Mouse (Mus musculus): ENCODE results near the gene Vwc2l. TPM values are rescaled to one million over a fixed set of nuclear protein-coding genes. Genes with fewer than 3 reads are reported as not detected.

Vwc2l gene
- 0.15 and 0.16 TPM in 2 replicates for polyA plus RNA-seq (2014; fragmentation: Nextera tagmentation; extraction: Ambion mirVana)

GRCm38 (mm10) chr1:70725655-70726066 is at the start of gene Vwc2l:
Gene Vwc2l (plus strand): TSS chr1:70725715.
- H3K9ac ChIP-seq (ENCODE audit: low read length): no peak within 1 kb of the TSS
- no peaks in the 10 kb centered on the region for H3K36me3 ChIP-seq (ENCODE audit: control insufficient read depth, insufficient read depth, low read length)
- no peaks in the 10 kb centered on the region for H3K4me1 ChIP-seq (replicated peaks; ENCODE audit: control insufficient read depth, insufficient read depth, low read length)
- H3K27ac ChIP-seq (ENCODE audit: low read depth, low read length): no peak within 1 kb of the TSS
- DNase-seq (ENCODE audit: low spot score): peak; percentile 89
- H3K4me3 ChIP-seq (ENCODE audit: low read depth, low read length): no peak within 1 kb of the TSS
- peak; percentile 49; the same call in 1 of the 2 replicates for ATAC-seq (replicated peaks; ENCODE audit: low FRiP score)
- no peaks in the 10 kb centered on the region for H3K27me3 ChIP-seq (ENCODE audit: control insufficient read depth, insufficient read depth, low read length)
- WGBS: 8% methylated on average over 13 of the region's 13 CpGs
- peak within 1 kb of the TSS; percentile 24; the same call in 1 of the 2 replicates for H3K4me2 ChIP-seq (ENCODE audit: low read depth, low read length, severe bottlenecking)
- no peaks in the 10 kb centered on the region for H3K9me3 ChIP-seq (ENCODE audit: control insufficient read depth, low read length)

- H3K9ac ChIP-seq (ENCODE audit: low read length): no peak overlapping the region
- no peak overlapping the region for H3K4me2 ChIP-seq (ENCODE audit: low read depth, low read length, severe bottlenecking)
- H3K36me3 ChIP-seq (ENCODE audit: control insufficient read depth, insufficient read depth, low read length): no peaks in the 10 kb centered on the region
- no peak overlapping the region for H3K4me3 ChIP-seq (ENCODE audit: low read depth, low read length)
- no peaks in the 10 kb centered on the region for H3K4me1 ChIP-seq (replicated peaks; ENCODE audit: control insufficient read depth, insufficient read depth, low read length)
- no peaks in the 10 kb centered on the region for H3K27me3 ChIP-seq (ENCODE audit: control insufficient read depth, insufficient read depth, low read length)
- ATAC-seq (replicated peaks; ENCODE audit: low FRiP score) (no peak), DNase-seq (ENCODE audit: low spot score) (no peak)
- WGBS: 96% methylated on average over 2 of the region's 2 CpGs
- no peaks in the 10 kb centered on the region for H3K9me3 ChIP-seq (ENCODE audit: control insufficient read depth, low read length)
- H3K27ac ChIP-seq (ENCODE audit: low read depth, low read length): no peak overlapping the region
Measured at GRCm38 (mm10) chr1:70692529-70692928, 33.0 kb upstream of the Vwc2l start.

DNA sequence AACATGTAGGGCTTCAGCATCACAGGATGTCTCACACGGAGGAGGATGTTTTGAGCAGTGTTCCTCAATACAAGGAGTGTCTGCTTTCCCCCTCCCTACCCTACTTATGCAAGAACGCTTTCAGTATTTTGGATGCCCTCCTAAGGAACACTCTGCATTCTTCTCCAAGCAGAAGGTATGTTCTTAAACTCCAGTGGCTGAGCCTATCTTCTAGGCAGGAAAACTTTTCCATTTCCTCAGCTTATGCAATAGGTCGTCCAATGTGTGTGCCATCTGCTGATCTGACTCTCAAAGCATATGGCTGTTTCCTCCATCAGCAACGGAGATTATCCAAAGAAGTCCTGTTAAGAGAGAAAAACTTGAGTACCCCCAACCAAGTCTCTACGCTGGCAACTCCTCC is 25.2 kb upstream of the Vwc2l start:
- Histone ChIP-seq H3K4me1 (replicated peaks; ENCODE audit: control insufficient read depth, insufficient read depth, low read length) (no peaks in the 10 kb centered on the region), H3K4me2 (ENCODE audit: low read depth, low read length, severe bottlenecking) (no peak overlapping the region), H3K36me3 (ENCODE audit: control insufficient read depth, insufficient read depth, low read length) (no peaks in the 10 kb centered on the region), H3K9ac (ENCODE audit: low read length) (no peak overlapping the region), H3K27ac (ENCODE audit: low read depth, low read length) (no peak overlapping the region), H3K4me3 (ENCODE audit: low read depth, low read length) (no peak overlapping the region), H3K9me3 (ENCODE audit: control insufficient read depth, low read length) (no peaks in the 10 kb centered on the region), H3K27me3 (ENCODE audit: control insufficient read depth, insufficient read depth, low read length) (no peaks in the 10 kb centered on the region)
- 85% methylated on average over 5 of the region's 5 CpGs for WGBS
- ATAC-seq (replicated peaks; ENCODE audit: low FRiP score): no peak
- DNase-seq (ENCODE audit: low spot score): no peak

DNA sequence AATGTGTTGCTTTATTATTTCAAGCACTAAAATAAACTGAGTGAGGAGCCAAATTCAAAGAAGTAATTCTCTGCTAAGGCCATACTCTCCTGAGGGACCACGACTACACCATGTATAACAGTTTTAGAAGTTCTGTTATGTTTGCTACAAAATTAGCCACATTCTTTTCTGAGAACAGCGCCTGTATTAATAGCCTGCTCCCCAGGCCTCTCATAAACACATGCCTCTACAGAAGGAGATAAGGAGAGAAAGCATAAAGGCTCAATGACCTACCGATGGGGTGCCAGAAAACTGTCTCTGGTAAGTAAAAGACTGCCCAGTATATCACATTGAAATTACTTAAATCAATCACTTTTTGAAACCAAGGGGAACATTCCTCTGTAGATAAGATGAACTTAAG is 21.6 kb upstream of the Vwc2l start:
- Histone ChIP-seq H3K27me3 (ENCODE audit: control insufficient read depth, insufficient read depth, low read length) (no peaks in the 10 kb centered on the region), H3K27ac (ENCODE audit: low read depth, low read length) (no peak overlapping the region), H3K4me1 (replicated peaks; ENCODE audit: control insufficient read depth, insufficient read depth, low read length) (no peaks in the 10 kb centered on the region), H3K4me2 (ENCODE audit: low read depth, low read length, severe bottlenecking) (no peak overlapping the region), H3K36me3 (ENCODE audit: control insufficient read depth, insufficient read depth, low read length) (no peaks in the 10 kb centered on the region), H3K4me3 (ENCODE audit: low read depth, low read length) (no peak overlapping the region), H3K9ac (ENCODE audit: low read length) (no peak overlapping the region), H3K9me3 (ENCODE audit: control insufficient read depth, low read length) (no peaks in the 10 kb centered on the region)
- DNase-seq (ENCODE audit: low spot score) (no peak), ATAC-seq (replicated peaks; ENCODE audit: low FRiP score) (no peak)
- WGBS: 80% methylated on average over 3 of the region's 3 CpGs

GRCm38 (mm10) chr1:70705821-70706220 is 19.7 kb upstream of the Vwc2l start:
- Histone ChIP-seq H3K27ac (ENCODE audit: low read depth, low read length) (no peak overlapping the region), H3K9me3 (ENCODE audit: control insufficient read depth, low read length) (no peaks in the 10 kb centered on the region), H3K9ac (ENCODE audit: low read length) (no peak overlapping the region), H3K4me2 (ENCODE audit: low read depth, low read length, severe bottlenecking) (no peak overlapping the region), H3K27me3 (ENCODE audit: control insufficient read depth, insufficient read depth, low read length) (no peaks in the 10 kb centered on the region), H3K4me1 (replicated peaks; ENCODE audit: control insufficient read depth, insufficient read depth, low read length) (no peaks in the 10 kb centered on the region), H3K36me3 (ENCODE audit: control insufficient read depth, insufficient read depth, low read length) (no peaks in the 10 kb centered on the region), H3K4me3 (ENCODE audit: low read depth, low read length) (no peak overlapping the region)
- WGBS: 73% methylated on average over 3 of the region's 3 CpGs
- no peak for ATAC-seq (replicated peaks; ENCODE audit: low FRiP score)
- no peak for DNase-seq (ENCODE audit: low spot score)

DNA sequence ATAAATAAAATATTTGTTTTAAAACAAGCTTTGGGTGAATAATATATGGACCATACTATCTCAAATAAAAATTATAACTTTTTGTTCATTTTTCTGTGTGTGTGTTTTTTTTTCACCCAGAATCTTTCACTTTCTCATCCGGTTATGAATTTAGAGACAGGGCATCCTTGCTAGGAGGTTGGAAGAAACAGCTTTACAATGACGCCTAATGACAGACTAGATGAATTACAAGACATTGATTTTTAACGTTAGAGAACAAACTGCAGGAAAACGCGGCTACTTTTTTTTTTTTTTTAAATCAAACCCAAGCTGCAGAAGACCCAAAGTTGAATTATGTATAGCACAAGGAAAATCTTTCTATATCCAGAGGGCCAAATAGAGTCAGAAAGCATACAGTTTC is 470 bp upstream of the Vwc2l start:
- ATAC-seq (replicated peaks; ENCODE audit: low FRiP score): no peak
- Histone ChIP-seq H3K4me1 (replicated peaks; ENCODE audit: control insufficient read depth, insufficient read depth, low read length) (no peaks in the 10 kb centered on the region), H3K27me3 (ENCODE audit: control insufficient read depth, insufficient read depth, low read length) (no peaks in the 10 kb centered on the region), H3K4me3 (ENCODE audit: low read depth, low read length) (no peak overlapping the region), H3K9ac (ENCODE audit: low read length) (no peak overlapping the region), H3K9me3 (ENCODE audit: control insufficient read depth, low read length) (no peaks in the 10 kb centered on the region), H3K4me2 (ENCODE audit: low read depth, low read length, severe bottlenecking) (no peak overlapping the region), H3K27ac (ENCODE audit: low read depth, low read length) (no peak overlapping the region), H3K36me3 (ENCODE audit: control insufficient read depth, insufficient read depth, low read length) (no peaks in the 10 kb centered on the region)
- no peak for DNase-seq (ENCODE audit: low spot score)
- WGBS: 58% methylated on average over 5 of the region's 5 CpGs

GRCm38 (mm10) chr1:70787146-70787545 is 61.6 kb downstream of the Vwc2l start:
- Histone ChIP-seq H3K27me3 (ENCODE audit: control insufficient read depth, insufficient read depth, low read length) (no peaks in the 10 kb centered on the region), H3K36me3 (ENCODE audit: control insufficient read depth, insufficient read depth, low read length) (no peaks in the 10 kb centered on the region)
- ATAC-seq (replicated peaks; ENCODE audit: low FRiP score): no peak

GRCm38 (mm10) chr1:70791636-70792035 is 66.1 kb downstream of the Vwc2l start:
- H3K27me3 ChIP-seq (ENCODE audit: control insufficient read depth, insufficient read depth, low read length): no peaks in the 10 kb centered on the region
- H3K36me3 ChIP-seq (ENCODE audit: control insufficient read depth, insufficient read depth, low read length): no peaks in the 10 kb centered on the region
- no peak overlapping the region for H3K9ac ChIP-seq (ENCODE audit: low read length)
- H3K27ac ChIP-seq (ENCODE audit: low read depth, low read length): no peak overlapping the region
- WGBS: 95% methylated on average over 5 of the region's 5 CpGs
- DNase-seq (ENCODE audit: low spot score) (no peak), ATAC-seq (replicated peaks; ENCODE audit: low FRiP score) (no peak)
- no peak overlapping the region for H3K4me3 ChIP-seq (ENCODE audit: low read depth, low read length)
- no peaks in the 10 kb centered on the region for H3K9me3 ChIP-seq (ENCODE audit: control insufficient read depth, low read length)
- no peak overlapping the region for H3K4me2 ChIP-seq (ENCODE audit: low read depth, low read length, severe bottlenecking)
- H3K4me1 ChIP-seq (replicated peaks; ENCODE audit: control insufficient read depth, insufficient read depth, low read length): no peaks in the 10 kb centered on the region

More at GRCm38 (mm10) chr1:70787146-70787545, 61.6 kb downstream of the Vwc2l start:
- H3K27ac ChIP-seq (ENCODE audit: low read depth, low read length): no peak overlapping the region
- no peaks in the 10 kb centered on the region for H3K4me1 ChIP-seq (replicated peaks; ENCODE audit: control insufficient read depth, insufficient read depth, low read length)
- no peaks in the 10 kb centered on the region for H3K9me3 ChIP-seq (ENCODE audit: control insufficient read depth, low read length)
- no peak for DNase-seq (ENCODE audit: low spot score)
- H3K9ac ChIP-seq (ENCODE audit: low read length): no peak overlapping the region
- no peak overlapping the region for H3K4me3 ChIP-seq (ENCODE audit: low read depth, low read length)
- no peak overlapping the region for H3K4me2 ChIP-seq (ENCODE audit: low read depth, low read length, severe bottlenecking)

DNA sequence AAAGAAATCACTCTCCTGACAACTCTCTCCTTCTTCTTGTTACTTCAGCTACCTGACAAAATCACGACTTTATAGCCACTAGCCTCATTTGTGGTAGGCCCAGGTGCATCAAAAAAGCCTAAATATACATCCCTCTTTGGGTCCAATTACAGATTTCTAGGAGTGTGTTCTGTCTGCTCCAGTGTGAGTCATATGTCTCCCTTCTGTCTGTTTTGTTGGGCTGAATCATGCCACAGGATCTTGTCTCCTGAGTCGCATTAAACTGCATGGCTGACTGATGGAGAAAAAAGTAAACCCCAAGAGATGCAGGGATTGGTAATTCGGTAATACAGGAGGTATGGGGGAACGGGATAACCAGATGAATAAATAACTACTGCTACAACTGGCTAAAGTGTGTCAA is 69.6 kb downstream of the Vwc2l start:
- Histone ChIP-seq H3K36me3 (ENCODE audit: control insufficient read depth, insufficient read depth, low read length) (no peaks in the 10 kb centered on the region), H3K4me2 (ENCODE audit: low read depth, low read length, severe bottlenecking) (no peak overlapping the region), H3K9ac (ENCODE audit: low read length) (no peak overlapping the region), H3K27me3 (ENCODE audit: control insufficient read depth, insufficient read depth, low read length) (no peaks in the 10 kb centered on the region), H3K9me3 (ENCODE audit: control insufficient read depth, low read length) (no peaks in the 10 kb centered on the region), H3K4me3 (ENCODE audit: low read depth, low read length) (no peak overlapping the region), H3K4me1 (replicated peaks; ENCODE audit: control insufficient read depth, insufficient read depth, low read length) (no peaks in the 10 kb centered on the region), H3K27ac (ENCODE audit: low read depth, low read length) (no peak overlapping the region)
- no peak for ATAC-seq (replicated peaks; ENCODE audit: low FRiP score)
- WGBS: 83% methylated on average over 4 of the region's 4 CpGs
- DNase-seq (ENCODE audit: low spot score): no peak

Measured in forebrain, embryonic 11.5 days (tissue).